Mouse (Mus musculus) MEL-GATA-1-ER (cell line): ENCODE measurements around the gene Fndc3a.

ENCODE experiments used
- DNase-seq: peaks from one replicate; pipeline ENCODE4 v3.0.0-alpha.2; 2012; ENCODE audit warnings: low read depth; ENCODE audit errors: extremely low read depth

The Fndc3a gene

GRCm38 (mm10) chr14:72555846-72556245 lies 154.0 kb downstream of the Fndc3a start:
- no peak for DNase-seq

GRCm38 (mm10) chr14:72536392-72537017 lies 173.3 kb downstream of the Fndc3a start:
- no peak for DNase-seq

GRCm38 (mm10) chr14:72533862-72534261 lies 175.9 kb downstream of the Fndc3a start:
- DNase-seq: no peak

GRCm38 (mm10) chr14:72532028-72532917 lies 177.5 kb downstream of the Fndc3a start:
- no peak for DNase-seq

- no peak for DNase-seq
Observed at GRCm38 (mm10) chr14:72527126-72527525, 182.7 kb downstream of the Fndc3a start.

- DNase-seq: no peak
Observed at GRCm38 (mm10) chr14:72519561-72519960, 190.2 kb downstream of the Fndc3a start.

- no peak for DNase-seq
Observed at GRCm38 (mm10) chr14:72518786-72519185, 191.0 kb downstream of the Fndc3a start.

- DNase-seq: no peak
Observed at GRCm38 (mm10) chr14:72516376-72516775, 193.4 kb downstream of the Fndc3a start.

- DNase-seq: no peak
Observed at GRCm38 (mm10) chr14:72506723-72507420, 202.9 kb downstream of the Fndc3a start.

GRCm38 (mm10) chr14:72506018-72506722 lies 203.6 kb downstream of the Fndc3a start:
- DNase-seq: no peak

- DNase-seq: no peak
Observed at GRCm38 (mm10) chr14:72504985-72505384, 204.8 kb downstream of the Fndc3a start.

GRCm38 (mm10) chr14:72503241-72503640 lies 206.6 kb downstream of the Fndc3a start:
- no peak for DNase-seq

GRCm38 (mm10) chr14:72493775-72494174 lies 216.0 kb downstream of the Fndc3a start:
- DNase-seq: no peak

- no peak for DNase-seq
Observed at GRCm38 (mm10) chr14:72491738-72492137, 218.1 kb downstream of the Fndc3a start, which contains the start of gene Gm9195. Gene Gm9195 (minus strand): TSS chr14:72491838.

- no peak for DNase-seq
Observed at GRCm38 (mm10) chr14:72490367-72490766, 219.4 kb downstream of the Fndc3a start.
